Mouse (Mus musculus) kidney, postnatal 14 days (tissue): ENCODE measurements at regions not wholly inside any gene's neighbourhood (a gene's known extent, or its start where the extent isn't known, plus 50 kb on each side); places are given as distances from the start of the nearest gene placed in this dataset.

Experiments
- DNase-seq: peaks from one replicate; pipeline ENCODE4 v3.0.0; 2022; ENCODE audit warnings: mixed read lengths

DNA sequence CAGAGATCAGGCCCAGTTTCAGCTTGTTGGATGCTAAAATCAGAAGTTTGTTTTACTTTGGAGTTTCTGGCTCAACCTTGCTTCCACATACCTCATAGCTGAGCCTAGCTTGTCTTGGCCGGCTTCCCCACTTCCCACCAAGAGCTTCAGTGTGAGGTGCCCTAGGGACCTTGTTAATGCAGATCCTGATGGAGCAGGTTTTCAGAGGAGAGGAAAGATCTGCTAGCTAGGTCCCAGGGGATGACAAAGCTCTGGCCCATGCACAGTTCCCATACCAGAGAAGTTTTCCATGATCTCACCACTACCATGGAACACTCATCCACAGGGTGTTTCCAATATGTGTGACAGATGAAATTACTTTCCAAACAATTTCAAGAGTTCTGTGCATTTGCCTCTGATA is 131.9 kb upstream of the Stac start:
- no peak for DNase-seq

DNA sequence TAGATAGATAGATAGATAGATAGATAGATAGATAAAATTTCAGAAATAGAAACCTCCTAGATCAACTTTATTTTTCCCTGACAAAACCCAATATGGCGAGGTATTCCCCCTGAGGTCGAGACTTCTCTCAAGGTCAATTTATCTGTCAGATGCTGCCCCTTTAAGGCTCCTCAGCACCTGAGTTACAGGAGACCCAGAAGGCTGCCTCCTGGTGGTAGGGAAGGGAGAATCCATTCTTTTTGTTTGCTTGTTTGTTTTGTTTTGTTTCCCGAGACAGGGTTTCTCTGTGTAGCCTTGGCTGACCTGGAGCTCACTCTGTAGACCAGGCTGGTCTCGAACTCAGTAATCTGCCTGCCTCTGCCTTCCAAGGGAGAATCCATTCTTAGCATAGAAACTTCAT is 127.3 kb upstream of the Stac start:
- DNase-seq: no peak

DNA sequence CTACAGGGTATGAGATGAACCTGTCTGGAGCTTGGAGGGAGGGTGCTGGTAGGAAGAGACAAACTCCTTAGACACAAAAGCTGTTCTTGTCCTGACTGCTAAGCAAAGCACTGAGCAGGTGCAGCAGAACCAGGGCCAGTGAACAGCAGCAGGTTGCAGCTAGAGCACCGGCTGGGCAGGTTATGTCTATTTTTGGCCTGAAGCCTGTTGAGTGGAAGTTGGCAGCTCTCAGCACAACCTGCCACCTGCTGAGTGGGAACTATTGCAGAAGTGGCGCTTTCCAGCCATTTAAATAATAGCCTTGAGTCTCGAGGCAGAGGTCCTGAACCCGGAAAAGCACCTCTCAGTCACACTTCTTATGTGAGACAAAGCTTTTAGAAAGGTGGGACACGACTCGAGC is 114.8 kb upstream of the Stac start:
- no peak for DNase-seq

DNA sequence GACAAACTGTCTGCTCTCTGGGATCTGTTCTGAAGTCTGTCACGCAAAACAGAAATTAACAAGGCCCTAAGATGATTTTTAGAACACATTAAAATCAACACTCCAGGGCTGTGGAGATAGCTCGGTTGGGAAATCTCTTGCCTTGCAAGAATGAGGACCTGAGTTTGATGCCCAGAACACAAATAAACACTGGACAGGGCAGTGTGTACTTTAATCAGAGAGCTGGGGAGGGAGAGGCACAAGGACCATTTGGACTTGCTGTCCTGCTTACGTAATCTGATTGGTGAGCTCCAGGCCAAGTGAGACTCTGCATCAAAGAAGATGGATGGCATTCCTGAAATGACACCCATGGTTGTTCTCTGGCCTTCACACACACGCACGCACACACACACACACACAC is 111.2 kb upstream of the Stac start:
- no peak for DNase-seq

DNA sequence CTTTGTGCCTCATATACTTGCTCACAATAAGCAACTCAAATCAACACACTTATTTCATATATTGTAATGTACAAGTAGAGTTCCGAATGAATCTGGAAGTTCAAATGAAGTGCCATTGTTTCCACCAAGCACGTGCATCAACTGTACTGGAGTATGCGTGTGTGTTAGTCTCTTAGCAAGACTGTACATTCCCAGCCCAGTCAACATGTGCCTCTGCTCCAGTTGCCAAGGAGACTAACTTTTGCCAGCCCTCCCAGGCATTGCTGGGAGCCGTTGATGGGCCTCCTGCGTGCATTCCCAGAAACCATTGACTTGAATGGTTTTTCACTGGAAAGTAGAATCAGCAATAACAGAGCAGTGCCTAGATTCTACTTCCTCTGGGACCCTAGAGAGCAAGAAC is 110.7 kb upstream of the Stac start:
- DNase-seq: no peak

DNA sequence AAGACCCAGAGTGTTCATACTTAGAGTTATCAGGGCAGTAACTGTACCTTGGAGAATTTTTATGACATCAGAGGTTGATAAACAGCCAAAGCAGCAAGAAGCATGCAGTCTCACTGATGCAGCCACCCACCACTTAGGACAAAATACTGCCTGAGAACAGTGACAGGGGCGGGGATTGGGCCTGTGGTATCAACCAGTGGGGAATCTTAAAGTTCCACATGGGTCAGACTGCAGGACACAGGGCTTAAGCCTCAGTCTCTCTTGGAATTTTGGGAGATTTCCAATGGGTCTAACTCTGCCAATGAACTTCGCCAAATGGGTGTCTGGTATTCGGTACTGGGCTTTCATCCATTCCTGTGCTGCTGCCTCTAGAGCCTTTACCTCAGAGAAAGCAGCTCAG is 88.8 kb upstream of the Stac start:
- DNase-seq: no peak

DNA sequence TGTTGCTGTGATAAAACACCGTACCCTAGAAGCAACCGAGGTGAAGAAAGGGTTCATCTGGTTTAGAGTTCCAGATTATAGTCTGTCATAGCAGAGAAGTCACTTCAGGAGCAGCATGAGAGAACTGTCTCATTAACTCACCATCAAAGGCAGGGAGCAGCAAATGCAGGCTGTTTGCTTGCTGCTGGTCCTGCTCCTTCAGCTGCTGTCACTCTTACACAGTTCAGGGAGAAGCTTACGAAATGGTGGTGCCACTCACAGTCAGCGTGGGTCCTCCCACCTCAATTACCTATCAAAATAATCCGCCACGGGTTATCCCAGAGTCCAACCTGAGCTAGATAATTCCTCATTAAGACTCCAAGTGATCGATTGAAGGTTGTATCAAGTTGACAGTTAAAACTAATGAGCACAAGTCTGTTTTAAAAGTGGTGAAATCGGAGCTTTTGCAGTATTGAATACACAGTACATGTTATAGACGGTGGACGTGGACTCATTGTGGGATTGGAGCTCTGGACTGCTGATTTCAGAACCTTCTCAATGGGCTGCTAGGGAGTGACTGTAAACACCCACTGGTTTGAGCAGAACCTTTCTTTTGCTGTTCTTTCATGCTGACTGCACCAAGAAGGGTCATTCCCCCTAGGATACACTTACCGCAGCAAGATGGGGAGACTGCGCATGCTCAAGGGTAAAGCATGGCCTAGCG is 87.4 kb upstream of the Stac start:
- no peak for DNase-seq

DNA sequence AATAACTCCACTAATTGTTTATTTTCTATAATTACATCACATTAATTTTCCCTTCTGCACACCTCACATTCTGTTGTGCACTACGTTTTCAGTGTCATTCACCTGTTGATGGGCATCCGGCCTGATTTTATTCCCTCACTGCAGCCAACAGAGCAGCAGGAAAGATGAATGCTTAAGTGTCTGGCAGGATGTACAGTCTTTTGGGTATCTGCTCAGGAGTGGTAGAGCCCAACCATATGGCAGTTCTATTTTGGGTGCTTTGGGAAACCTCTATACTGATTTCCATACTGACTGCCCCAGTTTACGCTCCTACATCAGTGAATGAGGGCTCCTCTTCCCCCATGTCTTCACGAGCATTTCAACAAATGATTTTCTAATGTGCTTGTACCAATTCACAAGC is 84.1 kb upstream of the Stac start:
- DNase-seq: no peak

DNA sequence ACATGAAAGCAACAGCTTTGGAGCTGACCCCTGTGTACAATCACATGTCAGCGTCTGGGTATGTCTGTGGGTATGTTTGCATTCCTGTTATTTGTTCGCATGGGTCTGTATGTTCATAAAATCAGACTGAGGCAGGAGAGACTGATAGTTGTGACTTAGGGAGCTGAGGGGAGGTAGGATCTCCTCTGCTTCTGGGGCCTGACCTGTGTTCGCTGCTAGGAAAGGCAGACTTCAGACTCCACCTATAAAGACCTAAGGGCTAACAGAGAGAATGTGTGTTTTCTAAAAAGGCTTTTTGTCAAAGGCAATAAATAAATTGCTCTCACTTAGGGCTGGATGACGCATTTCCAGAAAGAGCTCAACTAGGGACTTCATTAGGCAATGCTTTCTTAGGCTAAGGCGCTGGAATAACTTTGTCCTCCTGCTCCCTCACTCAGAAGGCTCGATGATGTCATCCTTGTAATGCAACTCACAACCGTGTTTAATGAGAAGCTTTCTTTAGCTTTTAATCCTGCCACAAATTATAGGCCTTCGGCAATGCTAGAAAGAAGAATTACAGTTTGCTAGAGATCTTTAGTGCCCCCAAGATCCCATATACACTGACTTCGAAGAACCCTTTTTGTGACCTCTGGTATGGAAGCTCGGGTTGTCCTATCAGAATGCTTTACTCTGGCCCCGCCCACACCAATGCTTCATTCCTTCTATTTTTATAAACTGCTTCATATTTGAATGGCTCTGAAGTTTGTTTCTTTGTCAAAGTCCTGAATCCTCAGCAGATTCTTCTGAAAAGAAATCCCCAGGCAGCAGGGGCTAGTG is 72.7 kb upstream of the Stac start:
- no peak for DNase-seq

DNA sequence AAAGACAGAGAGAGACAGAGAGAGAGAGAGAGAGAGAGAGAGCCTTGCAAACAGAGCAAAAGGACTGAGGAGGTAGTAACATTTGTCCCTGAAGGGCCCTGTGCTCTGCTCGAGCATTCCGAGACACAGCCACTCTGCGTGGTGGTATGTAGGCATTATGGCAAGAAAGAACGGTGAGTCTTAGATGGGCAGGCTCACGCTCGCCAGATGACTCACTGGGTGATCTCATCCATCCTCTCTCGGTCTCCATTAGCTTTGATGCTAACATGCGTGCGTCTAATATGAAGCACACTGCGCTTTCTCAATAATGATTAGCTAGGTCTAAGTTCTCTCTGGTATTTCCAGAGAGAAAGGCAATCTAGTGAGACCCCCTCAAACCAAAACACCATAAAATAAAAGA is 65.1 kb upstream of the Stac start:
- DNase-seq: no peak

DNA sequence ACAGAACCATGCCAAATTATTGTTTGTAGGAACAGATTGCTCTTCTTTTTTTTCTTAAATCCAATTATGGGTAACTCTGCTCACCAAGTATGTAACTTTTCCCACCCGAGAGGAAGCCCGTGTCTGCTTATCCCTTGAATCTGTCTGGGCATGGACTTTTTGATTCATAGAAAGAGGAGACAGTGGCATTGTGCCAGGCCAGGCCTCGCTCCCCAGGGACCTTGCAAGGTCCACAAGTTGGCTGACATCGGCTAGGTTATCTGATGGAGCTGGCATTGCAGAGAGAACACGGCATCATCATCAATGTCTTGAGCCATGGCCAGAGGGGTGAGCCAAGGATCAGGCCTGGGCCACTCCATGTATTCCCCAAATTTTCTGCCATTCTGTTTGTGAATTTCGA is 56.0 kb upstream of the Stac start:
- no peak for DNase-seq

DNA sequence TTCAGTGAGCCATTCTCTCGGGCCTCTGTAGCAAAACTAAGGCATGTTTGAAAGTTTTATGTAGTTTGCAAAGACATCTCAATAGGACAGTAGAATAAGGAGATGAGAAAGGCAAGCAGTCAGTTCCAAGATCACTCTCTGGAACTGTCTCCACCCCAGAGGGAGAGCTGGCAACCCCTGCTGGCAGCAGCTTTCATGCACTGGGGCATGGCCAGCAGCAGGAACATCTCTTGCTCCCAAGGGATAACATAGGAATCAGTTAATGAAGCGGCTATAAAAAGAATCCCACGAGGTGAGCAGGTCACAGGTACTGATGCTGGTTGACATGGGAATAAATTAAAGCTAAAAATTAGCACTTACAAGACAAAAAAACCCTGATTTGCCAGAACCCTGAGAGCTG is 55.1 kb upstream of the Stac start:
- DNase-seq: no peak
